Mouse (Mus musculus): ENCODE data around the gene Syt12. TPM values are rescaled to one million over a fixed set of nuclear protein-coding genes. Genes with fewer than 3 reads are reported as not detected.

Gene Syt12
- polyA plus RNA-seq (2017; shearing (Covaris generic)) = not detected

DNA sequence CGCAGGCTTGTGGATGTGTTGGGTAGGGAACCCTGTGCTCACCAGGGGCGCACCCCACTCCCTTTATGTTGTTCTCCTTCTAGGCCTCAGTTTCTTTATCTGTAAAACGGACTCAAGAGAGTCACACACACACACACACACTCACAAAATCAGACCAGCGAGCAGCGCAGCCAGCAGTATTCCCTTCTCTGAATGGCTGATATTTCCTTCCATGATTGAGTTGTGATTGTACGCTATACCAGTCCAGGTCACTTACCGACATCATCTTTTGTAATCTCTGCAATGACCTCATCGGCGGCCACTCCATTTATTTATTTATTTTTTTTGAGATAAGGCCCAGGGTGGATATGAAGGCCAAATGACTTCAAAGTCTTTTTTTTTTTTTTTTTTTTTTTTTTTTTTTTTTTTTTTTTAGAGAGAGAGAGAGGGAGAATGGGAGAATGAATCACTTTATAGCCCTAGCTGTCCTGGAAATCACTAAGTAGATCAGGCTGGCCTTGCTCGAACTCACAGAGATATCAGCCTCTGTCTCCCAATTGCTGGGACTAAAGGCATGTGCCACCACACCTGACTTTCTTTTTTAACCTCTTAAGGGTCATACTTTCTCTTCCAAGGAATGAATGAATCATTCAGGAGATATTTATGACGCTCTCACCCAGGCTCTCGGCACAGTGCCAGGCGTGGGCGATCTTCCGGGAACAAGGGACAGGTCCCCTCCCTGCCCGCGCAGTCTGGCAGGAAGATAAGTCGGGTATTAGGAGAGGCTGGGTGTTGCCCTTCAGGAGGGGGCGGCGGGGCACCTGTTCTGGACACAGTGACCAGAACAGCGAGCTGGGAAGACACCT, at the start of gene Syt12:
Syt12 (minus strand) TSS at position 103 of the 845 bp plus-strand sequence.
- no peak for ATAC-seq

DNA sequence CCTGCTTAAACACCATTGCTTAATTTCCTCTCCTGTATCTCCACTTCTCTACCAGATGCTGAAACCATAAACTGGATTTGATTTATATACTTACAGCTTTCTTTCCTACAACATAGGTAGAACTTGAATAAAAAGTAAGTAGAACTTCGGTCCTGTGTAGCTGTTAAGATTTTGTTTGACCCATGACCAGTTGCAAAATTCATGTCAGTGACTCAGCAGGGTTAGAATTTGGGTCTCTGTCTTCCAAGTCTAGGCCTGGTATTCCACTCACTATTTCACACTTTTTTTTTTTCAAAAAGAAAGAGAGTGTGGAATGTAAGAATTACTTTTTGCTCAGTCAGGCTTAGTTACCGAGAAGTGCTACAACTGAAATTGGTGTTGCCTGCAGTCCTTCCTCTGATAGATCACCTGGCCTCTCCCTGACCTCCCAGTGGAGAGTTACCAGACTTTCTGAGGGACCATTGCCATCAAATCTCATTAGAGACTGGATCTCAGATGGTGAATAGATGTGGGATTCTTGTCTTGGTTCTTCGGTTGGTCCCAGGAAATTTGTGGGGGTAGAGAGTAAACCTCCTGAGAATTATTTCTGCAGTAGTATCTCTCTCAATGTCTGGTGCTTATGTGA, 44.3 kb upstream of the Syt12 start:
- ATAC-seq = no peak

DNA sequence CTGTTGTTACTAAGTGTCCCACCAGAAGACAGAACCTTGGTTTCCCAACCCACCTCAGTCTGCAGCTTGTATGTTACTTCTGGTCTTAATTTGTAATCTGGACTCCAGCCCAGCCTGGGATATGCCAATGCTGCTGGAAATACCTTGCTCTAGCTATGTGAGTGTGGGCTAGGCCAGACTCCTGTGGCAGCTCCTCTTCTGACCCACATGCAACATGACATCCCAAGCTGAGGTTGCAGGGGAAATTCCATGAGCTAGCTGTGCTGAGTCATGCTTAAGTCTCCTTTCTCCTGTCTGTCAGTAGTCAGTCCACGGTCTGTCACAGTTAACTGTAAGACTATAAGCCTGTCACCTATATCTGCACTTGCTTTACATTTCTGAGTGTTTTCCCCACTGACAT, 40.2 kb upstream of the Syt12 start:
- no peak for ATAC-seq

DNA sequence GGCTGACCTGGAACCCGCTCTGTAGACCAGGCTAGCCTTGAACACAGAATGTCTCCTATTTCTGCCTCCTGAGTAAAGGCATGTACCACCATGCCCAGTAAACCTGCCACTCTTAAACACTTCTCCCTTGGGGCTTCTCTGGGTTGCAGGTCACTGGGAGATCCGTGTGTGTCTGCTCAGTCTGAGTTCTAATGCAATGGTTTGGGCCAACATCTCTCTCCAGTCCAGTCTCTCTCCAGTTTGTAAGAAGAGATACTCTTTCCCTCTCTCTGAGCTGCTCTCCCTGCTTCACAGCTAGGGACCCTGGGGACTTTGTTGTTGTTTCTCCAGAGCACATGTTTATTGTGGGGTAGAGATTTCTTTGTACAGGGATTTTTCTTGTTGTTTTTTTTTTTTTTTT, 39.0 kb upstream of the Syt12 start:
- ATAC-seq = no peak

DNA sequence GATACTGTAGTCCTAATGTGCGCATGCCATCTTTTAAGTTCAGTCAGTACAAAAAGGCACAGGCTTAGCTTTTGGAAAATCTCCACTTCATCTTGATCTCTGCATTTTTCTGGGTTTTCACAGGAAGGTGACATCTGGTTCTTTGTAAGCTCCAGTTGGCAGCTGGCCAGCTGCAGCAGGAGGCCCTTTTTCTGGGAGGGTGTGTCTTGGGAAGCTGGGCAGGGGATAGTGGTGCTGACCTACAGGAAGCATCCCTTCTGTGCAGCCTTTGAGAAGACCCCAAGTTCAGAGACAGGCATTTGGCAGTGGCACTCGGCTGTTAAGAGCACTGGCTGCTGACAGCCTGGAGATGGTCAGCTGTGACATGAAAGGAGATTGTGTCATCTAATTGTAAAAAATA, 38.5 kb upstream of the Syt12 start:
- ATAC-seq = no peak

DNA sequence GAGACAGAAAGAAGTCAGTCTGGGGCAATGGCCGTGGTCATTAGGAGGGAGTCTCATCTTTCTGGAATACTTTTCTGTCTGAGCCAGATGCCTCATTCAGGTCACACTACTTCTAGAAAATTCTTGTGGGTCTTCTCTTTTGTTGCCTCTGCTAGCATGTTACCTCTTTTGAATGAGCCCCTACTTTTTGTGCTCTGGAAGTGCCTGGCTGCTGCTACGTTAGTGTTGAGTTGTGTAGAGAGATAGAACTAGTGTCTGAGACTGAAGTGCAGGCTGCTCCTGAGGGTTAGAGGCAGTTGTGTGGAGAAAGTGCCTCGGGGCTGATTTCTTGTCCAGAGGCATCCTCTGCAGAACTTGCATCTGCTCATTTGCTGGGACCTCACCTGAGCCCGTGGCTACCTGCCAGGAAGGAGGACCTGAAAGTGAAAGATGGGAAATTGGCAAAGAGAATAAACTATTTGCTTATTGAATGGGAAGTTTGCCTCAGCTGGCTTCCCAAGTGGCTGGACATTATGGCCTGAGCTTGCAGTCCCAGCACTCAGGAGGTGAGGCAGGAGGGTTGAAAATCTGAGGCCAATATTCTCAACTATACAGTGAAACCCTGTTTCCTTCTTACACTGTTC, 36.1 kb upstream of the Syt12 start:
- no peak for ATAC-seq

DNA sequence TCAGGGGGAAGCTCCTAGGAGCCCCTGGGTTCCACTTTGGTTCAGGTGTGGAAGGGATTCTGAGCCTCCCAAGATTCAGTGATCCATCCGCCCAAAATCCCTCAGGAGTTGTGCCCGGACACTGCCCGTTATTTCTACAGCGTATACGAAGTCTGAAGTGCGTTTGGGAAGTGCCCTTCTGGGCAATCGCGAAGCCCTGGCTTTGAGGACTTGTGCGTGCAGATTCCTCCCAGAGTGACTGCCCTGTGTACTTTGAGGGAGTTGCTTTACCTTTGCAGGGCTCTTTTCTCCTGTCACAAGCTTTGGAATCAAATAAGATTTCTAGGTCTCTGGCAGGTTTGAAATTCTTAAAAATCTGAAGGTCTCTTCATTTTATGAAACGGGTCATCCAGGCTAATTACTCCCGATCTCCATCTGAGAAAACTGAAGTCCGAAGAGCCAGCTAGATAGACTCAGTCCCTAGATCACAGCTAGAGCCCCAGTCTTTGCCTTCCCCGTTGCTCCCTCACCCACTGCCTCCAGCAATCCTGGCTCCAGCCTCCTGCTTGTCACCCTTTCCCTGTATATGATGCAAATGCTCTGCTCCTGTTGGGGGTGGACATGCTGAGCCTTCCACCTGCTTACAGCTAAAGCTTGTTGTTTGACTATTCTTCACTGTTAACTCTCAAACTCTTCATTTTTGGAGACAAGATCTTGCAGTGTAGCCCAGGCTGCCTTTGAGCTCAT, 34.0 kb upstream of the Syt12 start:
- ATAC-seq = no peak

DNA sequence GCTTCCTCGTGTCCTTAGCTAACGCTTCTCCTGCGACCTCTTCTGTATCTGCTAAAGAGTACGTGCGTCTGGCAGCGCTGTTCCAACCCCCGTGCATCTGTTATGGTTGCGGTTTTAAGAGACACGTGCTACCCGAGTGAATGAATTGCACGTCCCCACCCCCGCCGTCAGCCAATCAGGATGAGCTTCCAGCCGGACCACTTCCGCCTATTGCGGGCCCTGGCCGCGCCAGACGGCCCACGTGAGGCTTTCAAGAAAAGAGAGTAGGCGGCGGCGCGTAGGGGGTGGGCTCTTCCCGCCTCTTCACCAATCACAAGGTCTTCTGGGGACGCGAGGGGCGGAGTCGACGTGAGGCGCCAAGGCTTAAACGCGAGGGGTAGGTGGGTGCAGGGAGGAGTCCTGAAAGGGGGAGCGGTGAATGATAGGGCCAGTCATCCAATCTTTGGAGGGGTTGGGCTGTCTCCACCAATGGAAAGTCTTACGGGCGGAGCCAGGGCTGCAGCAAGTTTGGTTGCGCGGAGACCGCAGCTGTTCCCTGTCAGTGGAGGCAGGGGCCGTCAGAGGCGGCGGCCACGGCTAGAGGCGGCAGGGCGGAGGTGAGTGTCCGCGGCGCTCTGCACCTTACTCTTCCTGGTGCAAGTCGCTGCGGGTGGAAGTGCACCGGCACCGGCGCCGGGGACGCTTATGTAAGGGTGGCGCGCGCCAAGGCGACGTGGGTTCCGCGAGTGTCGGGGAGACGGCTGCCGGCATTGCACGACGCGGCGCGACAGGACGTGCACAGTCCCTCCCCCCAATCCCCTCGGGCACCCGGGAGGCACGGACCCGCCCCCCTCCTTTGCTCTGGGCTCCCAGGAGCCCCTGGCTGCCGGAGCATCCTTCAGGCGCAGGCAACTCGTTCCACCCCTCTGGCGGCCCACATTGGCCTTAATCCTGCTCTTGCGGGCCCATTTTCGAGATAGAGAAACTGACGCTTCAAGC, 33.0 kb upstream of the Syt12 start, which contains the start of gene Pcx:
Pcx (plus strand) TSS at position 487 of the 978 bp plus-strand sequence.
- ATAC-seq = peak; percentile 93

DNA sequence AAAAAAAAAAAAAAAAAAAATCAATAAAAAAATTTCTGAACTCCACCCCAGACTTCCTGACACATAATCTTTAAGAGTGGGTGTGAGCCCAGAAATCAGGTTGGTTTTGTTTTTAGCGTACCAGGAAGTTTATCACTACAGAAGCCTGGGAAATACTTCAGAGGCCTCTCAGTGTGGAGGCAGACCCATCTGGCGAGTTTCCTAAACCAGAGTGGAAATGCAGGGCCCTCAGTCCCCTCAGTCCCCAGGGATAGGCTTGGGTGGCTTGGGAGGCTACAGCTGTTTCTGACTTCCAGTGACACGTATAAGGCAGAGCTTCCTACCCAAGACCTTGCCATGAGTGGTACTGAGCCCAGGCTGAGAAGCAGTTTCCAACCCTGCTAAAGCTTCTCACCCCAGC, 30.5 kb upstream of the Syt12 start:
- no peak for ATAC-seq

DNA sequence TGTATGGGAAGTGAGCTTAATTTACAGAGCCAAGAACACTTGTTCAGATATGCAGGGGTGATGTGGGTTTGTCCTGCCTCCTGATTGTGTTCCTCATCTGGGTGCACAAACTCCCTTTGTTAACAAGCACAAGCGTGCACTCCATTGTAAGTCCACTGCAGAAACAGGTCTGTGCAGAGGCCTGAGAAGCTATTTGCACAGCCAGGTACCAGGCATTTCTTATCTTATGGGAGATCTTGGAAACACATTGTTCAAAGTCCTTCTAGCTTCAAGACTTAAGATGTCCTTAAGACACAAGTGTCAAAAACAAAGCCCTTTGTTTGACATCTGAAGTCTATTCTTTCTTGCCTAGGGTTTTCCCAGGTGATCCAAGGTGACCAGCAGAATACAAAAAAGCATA, 27.6 kb upstream of the Syt12 start:
- no peak for ATAC-seq

DNA sequence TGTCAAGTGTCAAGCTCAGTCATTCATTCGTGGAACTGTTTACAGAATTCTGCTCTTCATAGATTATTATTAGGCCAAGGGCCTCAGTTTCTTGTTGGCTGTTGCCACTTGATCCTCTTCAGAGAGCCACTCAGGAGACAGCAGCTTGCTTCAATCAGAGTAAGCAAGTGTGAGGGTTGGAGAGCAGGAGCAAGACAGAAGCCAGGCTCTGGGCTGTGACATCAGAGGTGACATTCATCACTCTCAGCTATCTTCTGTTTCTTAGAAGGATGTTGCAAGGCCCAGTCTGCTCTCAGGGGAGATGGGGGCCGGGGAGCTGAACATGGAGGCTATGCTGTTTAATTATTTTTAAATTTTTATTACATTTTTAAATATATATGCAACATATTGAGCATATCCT, 25.5 kb upstream of the Syt12 start:
- ATAC-seq = no peak

DNA sequence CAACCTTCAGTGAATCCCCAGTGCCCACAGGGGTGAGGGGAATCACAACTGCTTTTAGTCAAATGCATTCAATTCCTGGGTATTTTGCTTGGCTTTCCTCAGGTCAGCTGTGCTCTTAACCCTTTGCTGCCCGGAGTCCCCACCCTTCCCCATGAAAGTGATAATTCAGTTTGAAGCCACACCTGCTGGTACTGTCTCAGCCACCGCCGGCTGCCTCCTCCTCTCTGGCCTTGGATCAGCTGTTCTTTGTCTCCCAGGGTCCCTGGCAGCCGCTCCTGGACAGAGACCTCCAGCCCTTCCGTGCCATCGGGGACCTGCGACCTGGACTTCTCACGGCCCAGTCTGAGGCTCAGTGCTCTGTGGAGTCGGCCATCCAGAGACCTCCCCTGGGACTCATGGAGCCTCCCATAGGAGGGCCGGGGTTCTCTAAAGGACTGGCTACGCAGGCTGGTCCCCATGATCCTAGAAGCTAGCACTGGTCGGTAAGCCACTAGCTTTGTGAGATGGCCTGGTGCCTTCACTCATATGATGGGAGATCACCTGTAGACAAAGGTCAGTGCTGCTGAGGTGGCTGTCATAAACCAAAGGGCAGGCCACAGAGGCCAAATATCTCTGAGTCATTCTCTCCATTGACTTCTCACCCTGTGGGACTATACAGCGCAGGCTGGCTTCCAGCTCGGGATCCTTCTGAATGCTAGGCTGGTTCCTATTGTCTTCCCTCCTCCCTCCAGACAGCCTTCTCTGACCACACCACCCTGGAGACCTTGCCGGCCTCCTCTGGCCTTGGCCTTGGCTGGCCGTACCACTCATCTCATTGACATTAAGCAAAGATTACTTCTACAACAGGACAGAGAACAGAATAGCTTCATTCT, 21.1 kb upstream of the Syt12 start, which contains the start of gene 2010003K11Rik:
2010003K11Rik (minus strand) TSS at position 522 of the 872 bp plus-strand sequence.
- ATAC-seq = no peak

DNA sequence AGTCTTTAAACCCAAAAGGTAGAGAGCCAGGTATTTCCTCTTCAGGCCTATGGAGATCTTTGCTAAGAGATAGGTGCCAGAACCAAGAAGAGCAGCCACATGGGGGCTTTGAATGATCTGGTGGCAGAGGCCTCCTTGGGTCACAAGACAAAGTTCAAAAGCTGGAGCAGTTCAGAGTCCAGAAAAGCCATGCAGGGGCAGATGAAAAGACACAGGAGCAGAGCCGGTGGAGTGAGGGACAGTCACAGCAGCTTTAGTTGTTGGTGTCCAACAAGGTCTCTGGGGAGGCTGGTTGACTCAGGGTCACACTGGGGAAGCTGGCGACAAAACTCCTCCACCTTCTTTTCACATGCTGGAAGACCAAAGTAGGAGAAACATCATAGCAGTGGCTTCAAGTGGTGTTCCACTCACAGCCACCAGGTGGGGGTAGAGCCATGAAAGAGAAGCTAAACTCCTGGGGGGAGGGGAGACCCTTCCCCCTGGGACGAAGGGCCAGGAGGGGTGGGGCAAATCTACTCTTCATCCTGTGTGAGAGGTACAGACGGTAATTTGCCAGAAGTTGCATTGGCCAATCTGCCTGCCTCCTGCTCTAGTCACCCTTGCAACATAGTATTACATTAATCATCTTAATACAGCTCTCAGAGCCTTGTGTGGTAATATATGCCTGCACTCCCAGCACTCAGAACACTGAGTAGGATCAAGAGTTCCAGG, 20.2 kb upstream of the Syt12 start:
- ATAC-seq = peak; percentile 56

DNA sequence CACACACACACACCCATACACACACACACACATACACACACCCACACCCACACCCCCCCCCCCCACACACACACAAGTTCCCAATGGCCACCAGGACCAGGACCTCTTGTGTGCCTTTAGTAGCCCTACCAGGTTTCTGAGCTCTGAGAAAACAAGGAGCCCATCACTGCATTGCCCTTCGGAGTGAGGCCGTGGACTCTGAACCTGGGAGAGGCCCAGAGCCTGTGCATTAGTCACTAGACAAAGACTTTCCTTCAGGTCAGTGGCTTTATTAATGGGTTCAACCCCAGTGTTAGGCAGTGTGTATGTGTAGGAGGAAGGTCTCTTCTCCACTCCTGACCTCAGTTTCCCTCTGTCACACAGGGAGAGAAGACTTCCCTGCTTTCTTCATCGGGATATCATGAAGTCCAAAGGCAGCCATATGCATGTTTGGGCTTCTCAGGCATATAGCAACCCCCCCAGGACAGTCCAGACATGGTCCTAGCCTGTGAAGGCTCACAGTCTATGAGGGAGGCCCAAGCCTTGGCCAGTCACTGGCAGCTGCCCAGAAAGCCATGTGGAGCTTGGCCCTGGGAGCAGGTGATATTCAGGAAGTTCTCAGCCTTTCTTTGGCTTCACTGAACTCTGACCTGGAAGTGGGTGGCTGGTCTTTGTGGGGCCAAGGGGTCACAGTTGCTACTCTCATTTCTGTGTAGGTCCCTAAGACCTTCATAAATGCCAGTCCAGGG, 19.5 kb upstream of the Syt12 start:
- no peak for ATAC-seq

DNA sequence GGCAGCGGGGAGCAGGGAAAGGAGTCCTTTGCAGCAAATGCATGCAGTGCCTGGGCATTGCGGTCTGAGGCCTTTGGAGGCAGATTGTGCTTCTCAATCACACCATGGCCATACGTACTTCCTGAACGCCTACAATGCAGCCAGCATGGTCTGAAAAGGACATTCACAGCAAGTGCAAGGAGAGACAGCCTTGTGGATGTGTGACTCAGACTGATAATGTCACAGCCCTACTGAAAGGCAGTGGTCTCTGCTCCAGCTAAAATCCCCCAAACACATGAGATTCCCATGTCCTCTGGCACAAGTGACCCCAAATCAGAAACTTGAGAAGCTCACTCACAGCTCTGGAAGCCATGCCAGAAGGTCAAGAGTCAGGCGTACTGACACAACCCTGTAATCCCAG, 18.6 kb upstream of the Syt12 start:
- no peak for ATAC-seq

DNA sequence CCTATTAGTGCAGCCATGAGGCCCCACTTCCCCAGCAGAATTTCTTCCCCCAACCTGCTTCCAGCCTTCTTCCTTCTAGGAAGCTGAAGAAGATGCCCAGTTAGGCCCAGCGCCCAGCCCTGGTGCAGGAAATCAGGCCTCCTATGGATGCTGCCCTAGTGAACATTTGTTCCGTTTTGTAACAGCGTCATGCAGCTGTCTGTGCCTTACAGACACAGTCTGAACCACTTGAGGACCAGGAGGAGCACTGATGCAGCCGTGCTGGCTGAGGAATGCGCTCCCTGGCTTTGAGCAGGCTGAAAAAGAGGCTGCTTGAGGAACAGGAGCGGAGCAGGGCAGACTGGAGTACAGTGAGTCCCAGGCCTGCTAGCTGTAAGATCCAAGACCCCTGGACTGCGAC, 17.5 kb upstream of the Syt12 start:
- no peak for ATAC-seq

DNA sequence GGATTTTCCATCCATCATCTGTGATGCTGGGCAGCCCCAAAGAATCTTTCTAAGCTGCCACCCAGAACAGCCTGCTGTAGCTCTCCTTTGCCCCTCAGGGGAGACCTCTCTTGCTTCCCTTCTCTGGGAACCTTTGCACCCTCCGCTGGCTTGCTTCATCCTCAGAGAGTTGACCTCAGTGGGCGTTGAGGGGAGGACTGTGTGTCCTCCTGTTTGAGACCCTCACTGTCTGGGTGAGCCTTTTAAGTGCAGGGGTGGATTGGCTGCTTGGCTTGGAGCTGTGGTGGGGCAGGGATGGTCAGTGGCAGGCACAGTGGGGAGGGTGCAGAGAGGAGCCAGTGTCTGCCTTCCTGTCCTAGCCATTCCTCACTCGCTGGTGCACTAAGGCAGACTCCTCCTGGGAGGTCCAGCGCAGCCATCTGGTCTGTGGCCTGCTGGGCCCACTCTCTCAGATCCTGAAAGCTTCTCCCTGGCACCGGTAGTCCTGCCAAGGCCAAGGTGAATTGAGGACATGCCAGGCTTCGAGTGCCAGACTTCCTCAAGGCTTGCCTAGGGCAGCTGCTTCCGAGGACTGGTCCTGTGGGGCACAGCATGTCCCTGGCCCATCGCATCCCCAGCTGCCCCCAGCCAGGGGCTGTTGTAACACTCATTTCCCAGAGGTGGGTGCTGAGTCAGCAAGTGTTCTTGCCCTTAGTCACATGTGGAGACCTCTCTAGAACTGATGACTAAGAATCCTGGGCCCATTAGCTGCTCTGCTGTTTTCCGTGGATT, 15.5 kb upstream of the Syt12 start:
- no peak for ATAC-seq

DNA sequence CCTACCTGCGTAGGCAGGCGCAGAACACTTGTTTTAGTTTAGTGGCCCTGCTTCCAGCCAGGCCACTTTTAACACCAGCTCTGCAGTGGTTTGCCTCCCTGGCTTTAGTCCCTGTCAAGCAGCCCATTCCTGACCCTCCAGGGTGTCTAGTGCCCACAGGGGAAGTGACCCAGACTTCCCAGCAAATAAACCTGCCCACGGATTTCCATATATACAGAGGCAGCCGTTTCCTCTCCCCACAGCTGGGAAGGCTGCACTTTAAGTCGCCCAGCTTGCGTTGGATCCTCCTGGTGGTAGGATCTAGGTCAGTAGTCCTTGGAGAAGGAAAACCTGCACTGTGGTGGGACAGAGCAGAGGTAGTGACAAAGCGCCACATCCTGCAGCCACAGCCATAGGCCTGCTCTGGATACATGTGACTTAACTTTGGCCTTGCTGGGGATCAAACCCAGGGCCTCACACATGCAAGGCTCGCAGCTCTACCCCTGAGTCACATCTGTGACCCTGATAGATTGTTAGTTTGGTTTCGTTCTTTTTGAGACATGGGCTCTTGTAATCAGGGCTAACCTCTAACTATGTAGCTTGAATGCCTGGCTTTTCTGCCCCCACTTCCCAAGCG, 13.9 kb upstream of the Syt12 start:
- no peak for ATAC-seq
